Mouse (Mus musculus) forebrain, embryonic 15.5 days (tissue): Measurements from ENCODE around the gene Zswim3. TPM values are rescaled to one million over a fixed set of nuclear protein-coding genes. Genes with fewer than 3 reads are reported as not detected.
A peak's percentile ranks its signal among the peaks of the same experiment; 100 is the strongest.

Experiments used
- ATAC-seq: fragments of 200-750 bp; cut with Nextera tagmentation; replicated peaks from 2 replicates; pipeline ENCODE4 v1.8.0; 2017; ENCODE audit warnings: mild to moderate bottlenecking, moderate TSS enrichment, moderate library complexity
- H3K27ac ChIP-seq: fragments of 300-500 bp; sonication (generic); replicated peaks from 2 replicates; pipeline ENCODE4 v1.5.1; 2015; ENCODE audit warnings: mild to moderate bottlenecking, inconsistent platforms
- H3K27me3 ChIP-seq: fragments of 300-500 bp; sonication (generic); 2 replicates; pipeline ENCODE4 v1.6.1; 2015; ENCODE audit warnings: inconsistent platforms
- H3K36me3 ChIP-seq: fragments of 300-500 bp; sonication (generic); 2 replicates; pipeline ENCODE4 v1.6.1; 2015; ENCODE audit warnings: mild to moderate bottlenecking, inconsistent platforms
- H3K4me1 ChIP-seq: fragments of 300-500 bp; sonication (generic); 2 replicates; pipeline ENCODE4 v1.6.1; 2015; ENCODE audit warnings: inconsistent platforms
- H3K4me2 ChIP-seq: fragments of 300-500 bp; sonication (generic); replicated peaks from 2 replicates; pipeline ENCODE4 v1.6.1; 2015; ENCODE audit warnings: mild to moderate bottlenecking, inconsistent platforms
- H3K4me3 ChIP-seq: fragments of 300-500 bp; sonication (generic); 2 replicates; pipeline ENCODE4 v1.5.1; 2015; ENCODE audit warnings: mild to moderate bottlenecking, inconsistent platforms
- H3K9ac ChIP-seq: fragments of 300-500 bp; sonication (generic); replicated peaks from 2 replicates; pipeline ENCODE4 v1.6.1; 2015; ENCODE audit warnings: mild to moderate bottlenecking, inconsistent platforms
- H3K9me3 ChIP-seq: fragments of 300-500 bp; sonication (generic); 2 replicates; pipeline ENCODE4 v1.6.1; 2016; ENCODE audit warnings: inconsistent platforms
- WGBS: fragments of 180-500 bp; shearing (Covaris S2); methylation state at CpG from one replicate; pipeline ENCODE4 v1.1.7; 2015; ENCODE audit warnings: mixed read lengths; 5-methylcytosine and 5-hydroxymethylcytosine counted together
- polyA plus RNA-seq: library from polyadenylated mRNA; unstranded; fragments of >200 nt; fragmentation: Nextera tagmentation; extraction: Ambion mirVana; gene quantifications from 2 replicates; pipeline ENCODE4 v1.2.1, GENCODE M21; 2015

Gene Zswim3
- polyA plus RNA-seq, 1 experiment from 2014 or later = 14.5 TPM

- Histone ChIP-seq H3K9ac (peak within 1 kb of the TSS; percentile 68), H3K9me3 (no peaks in the 10 kb centered on the region), H3K27ac (peak within 1 kb of the TSS; percentile 73), H3K27me3 (no peaks in the 10 kb centered on the region), H3K4me2 (peak within 1 kb of the TSS; percentile 70), H3K36me3 (0 out of 2 replicates have a peak, but pooled peaks cover 3% of the 10 kb centered on the region), H3K4me3 (peak within 1 kb of the TSS; percentile 77), H3K4me1 (peaks cover 19% of the 10 kb centered on the region)
- ATAC-seq = peak; percentile 91
- under 1% methylated on average over 74 of the region's 89 CpGs for WGBS
These were observed 19.2 kb upstream of the Zswim3 start, which contains the start of gene Snx21 for GRCm38 (mm10) chr2:164785481-164786387. Gene Snx21, plus strand, starts transcription at chr2:164785823.

- H3K27me3 ChIP-seq = no peaks in the 10 kb centered on the region
- peaks cover 19% of the 10 kb centered on the region for H3K4me1 ChIP-seq
- WGBS = 10% methylated on average over 15 of the region's 15 CpGs
- peak overlapping the region; percentile 73; the same call in 1 of the 2 replicates for H3K27ac ChIP-seq
- H3K4me3 ChIP-seq = peak overlapping the region; percentile 77
- H3K36me3 ChIP-seq = peaks cover 9% of the 10 kb centered on the region; the same call in 1 of the 2 replicates
- ATAC-seq = peak; percentile 26
- H3K9me3 ChIP-seq = no peaks in the 10 kb centered on the region
- H3K4me2 ChIP-seq = peak overlapping the region; percentile 70
- H3K9ac ChIP-seq = peak overlapping the region; percentile 68
These were observed 18.5 kb upstream of the Zswim3 start for GRCm38 (mm10) chr2:164786388-164786885.

DNA sequence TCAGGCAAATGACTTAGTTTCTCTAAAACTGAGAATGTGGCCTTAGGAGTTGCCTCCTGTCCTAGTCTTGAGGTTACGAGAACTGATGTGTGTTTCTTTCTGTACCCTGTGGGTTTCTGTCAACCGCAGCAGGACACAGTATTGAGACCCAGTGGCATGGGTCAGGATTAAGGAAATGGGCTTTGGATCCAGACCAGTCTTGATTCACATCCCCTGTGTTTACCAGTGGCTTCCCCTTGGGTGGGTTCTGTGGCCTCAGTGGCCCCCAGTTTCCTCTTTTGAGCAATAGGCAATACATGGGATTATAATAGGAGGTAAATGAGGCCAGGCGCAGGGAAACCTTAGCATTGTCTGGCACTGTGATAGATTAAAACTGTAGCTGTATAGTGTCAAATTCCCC lies 17.9 kb upstream of the Zswim3 start:
- H3K9me3 ChIP-seq = no peaks in the 10 kb centered on the region
- peak overlapping the region; percentile 70 for H3K4me2 ChIP-seq
- WGBS = 94% methylated on average over 3 of the region's 3 CpGs
- peaks cover 15% of the 10 kb centered on the region for H3K36me3 ChIP-seq
- no peak for ATAC-seq
- H3K9ac ChIP-seq = no peak overlapping the region
- peaks cover 19% of the 10 kb centered on the region for H3K4me1 ChIP-seq
- no peak overlapping the region for H3K27ac ChIP-seq
- no peaks in the 10 kb centered on the region for H3K27me3 ChIP-seq
- H3K4me3 ChIP-seq = no peak overlapping the region

GRCm38 (mm10) chr2:164787779-164788178 lies 17.1 kb upstream of the Zswim3 start:
- no peaks in the 10 kb centered on the region for H3K27me3 ChIP-seq
- no peaks in the 10 kb centered on the region for H3K9me3 ChIP-seq
- no peak overlapping the region for H3K9ac ChIP-seq
- H3K4me3 ChIP-seq = no peak overlapping the region
- peaks cover 19% of the 10 kb centered on the region for H3K4me1 ChIP-seq
- H3K27ac ChIP-seq = no peak overlapping the region
- H3K4me2 ChIP-seq = no peak overlapping the region
- ATAC-seq = no peak
- WGBS = 87% methylated on average over 10 of the region's 10 CpGs
- H3K36me3 ChIP-seq = peaks cover 23% of the 10 kb centered on the region

DNA sequence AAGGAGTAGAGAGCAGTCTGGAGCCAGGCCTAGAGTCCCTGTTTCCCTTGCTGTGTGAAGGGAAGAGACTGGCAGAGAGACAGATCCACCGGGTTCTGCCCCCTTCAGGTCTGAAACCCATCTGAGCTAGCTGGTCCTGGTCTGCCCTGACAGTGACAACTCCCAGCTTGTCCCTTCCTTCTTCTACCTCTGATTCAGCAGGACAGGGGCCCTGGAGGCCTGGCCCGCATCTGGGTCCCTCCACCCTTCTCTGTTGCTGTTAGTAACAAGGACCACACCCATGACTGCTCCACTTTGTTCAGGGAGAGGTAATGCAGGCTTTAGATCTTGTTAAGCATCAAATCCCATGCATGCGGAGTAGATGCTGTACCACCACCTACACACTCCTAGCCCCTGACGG lies 16.5 kb upstream of the Zswim3 start:
- Histone ChIP-seq H3K27ac (no peak overlapping the region), H3K4me2 (no peak overlapping the region), H3K36me3 (peaks cover 26% of the 10 kb centered on the region), H3K9ac (no peak overlapping the region), H3K4me1 (peaks cover 19% of the 10 kb centered on the region), H3K4me3 (no peak overlapping the region), H3K27me3 (no peaks in the 10 kb centered on the region), H3K9me3 (no peaks in the 10 kb centered on the region)
- ATAC-seq = no peak
- 84% methylated on average over 4 of the region's 4 CpGs for whole genome bisulfite sequencing

GRCm38 (mm10) chr2:164790451-164790850 lies 14.4 kb upstream of the Zswim3 start:
- Histone ChIP-seq H3K4me1 (peaks cover 11% of the 10 kb centered on the region), H3K36me3 (peaks cover 33% of the 10 kb centered on the region), H3K9ac (no peak overlapping the region), H3K4me3 (no peak overlapping the region), H3K4me2 (no peak overlapping the region), H3K9me3 (no peaks in the 10 kb centered on the region), H3K27me3 (no peaks in the 10 kb centered on the region), H3K27ac (no peak overlapping the region)
- WGBS = 86% methylated on average over 4 of the region's 4 CpGs
- no peak for ATAC-seq

GRCm38 (mm10) chr2:164791841-164792261 lies 13.0 kb upstream of the Zswim3 start:
- Histone ChIP-seq H3K27me3 (no peaks in the 10 kb centered on the region), H3K9me3 (no peaks in the 10 kb centered on the region), H3K4me1 (peaks cover 4% of the 10 kb centered on the region), H3K36me3 (peaks cover 41% of the 10 kb centered on the region), H3K27ac (no peak overlapping the region), H3K4me3 (no peak overlapping the region), H3K4me2 (no peak overlapping the region), H3K9ac (no peak overlapping the region)
- 90% methylated on average over 18 of the region's 18 CpGs for WGBS
- ATAC-seq = no peak

- WGBS = 94% methylated on average over 12 of the region's 12 CpGs
- H3K9ac ChIP-seq = no peak overlapping the region
- no peaks in the 10 kb centered on the region for H3K9me3 ChIP-seq
- no peak overlapping the region for H3K27ac ChIP-seq
- no peak overlapping the region for H3K4me3 ChIP-seq
- H3K4me1 ChIP-seq = no peaks in the 10 kb centered on the region
- H3K4me2 ChIP-seq = no peak overlapping the region
- H3K27me3 ChIP-seq = no peaks in the 10 kb centered on the region
- no peak for ATAC-seq
- H3K36me3 ChIP-seq = peaks cover 44% of the 10 kb centered on the region
These were observed 12.3 kb upstream of the Zswim3 start for GRCm38 (mm10) chr2:164792400-164793190.

DNA sequence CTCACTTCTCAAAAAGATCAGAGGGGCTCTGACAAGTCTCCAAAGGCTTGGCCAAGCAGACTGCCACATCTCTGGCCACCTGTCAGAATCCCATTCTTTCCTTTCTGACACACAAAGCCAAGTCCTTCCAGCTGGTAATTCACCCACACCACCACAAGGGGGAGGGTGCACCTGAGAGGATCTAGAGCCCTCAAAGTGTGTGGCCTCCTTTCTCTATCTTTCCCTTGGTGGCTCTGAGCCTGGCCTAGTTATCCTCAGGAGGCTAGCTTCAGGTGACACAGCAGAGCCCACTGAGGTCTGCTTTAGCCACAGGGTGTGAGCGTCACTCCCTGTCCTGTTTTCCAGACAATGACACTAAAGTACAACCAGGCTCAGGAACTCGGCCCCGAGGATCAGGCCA lies 11.7 kb upstream of the Zswim3 start:
- no peak for ATAC-seq
- no peak overlapping the region for H3K4me3 ChIP-seq
- no peak overlapping the region for H3K9ac ChIP-seq
- no peaks in the 10 kb centered on the region for H3K4me1 ChIP-seq
- no peaks in the 10 kb centered on the region for H3K9me3 ChIP-seq
- H3K4me2 ChIP-seq = no peak overlapping the region
- H3K27ac ChIP-seq = no peak overlapping the region
- no peaks in the 10 kb centered on the region for H3K27me3 ChIP-seq
- 89% methylated on average over 3 of the region's 3 CpGs for WGBS
- H3K36me3 ChIP-seq = peaks cover 48% of the 10 kb centered on the region

DNA sequence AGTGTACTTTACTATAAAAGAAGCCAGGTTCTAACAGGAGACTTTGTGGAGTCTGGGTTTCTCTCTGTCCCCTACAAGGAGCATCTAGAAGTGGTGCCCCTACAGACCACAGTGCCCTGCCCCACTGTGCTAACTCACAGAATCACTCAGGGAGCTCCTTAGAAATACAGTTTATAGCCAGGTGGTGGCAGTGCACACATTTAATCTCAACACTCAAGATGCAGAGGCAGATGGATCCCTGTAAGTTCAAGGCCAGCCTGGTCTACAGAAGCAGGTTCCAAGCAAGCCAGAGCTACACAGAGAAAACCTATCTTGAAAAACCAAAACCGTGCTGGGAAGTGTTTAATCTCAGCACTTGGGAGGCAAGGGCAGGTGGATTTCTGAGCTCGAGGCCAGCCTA lies 11.1 kb upstream of the Zswim3 start:
- H3K36me3 ChIP-seq = peaks cover 51% of the 10 kb centered on the region
- 96% methylated on average over 2 of the region's 2 CpGs for WGBS
- H3K9ac ChIP-seq = no peak overlapping the region
- no peaks in the 10 kb centered on the region for H3K9me3 ChIP-seq
- no peak for ATAC-seq
- no peaks in the 10 kb centered on the region for H3K27me3 ChIP-seq
- H3K4me2 ChIP-seq = no peak overlapping the region
- no peak overlapping the region for H3K27ac ChIP-seq
- no peak overlapping the region for H3K4me3 ChIP-seq
- no peaks in the 10 kb centered on the region for H3K4me1 ChIP-seq

DNA sequence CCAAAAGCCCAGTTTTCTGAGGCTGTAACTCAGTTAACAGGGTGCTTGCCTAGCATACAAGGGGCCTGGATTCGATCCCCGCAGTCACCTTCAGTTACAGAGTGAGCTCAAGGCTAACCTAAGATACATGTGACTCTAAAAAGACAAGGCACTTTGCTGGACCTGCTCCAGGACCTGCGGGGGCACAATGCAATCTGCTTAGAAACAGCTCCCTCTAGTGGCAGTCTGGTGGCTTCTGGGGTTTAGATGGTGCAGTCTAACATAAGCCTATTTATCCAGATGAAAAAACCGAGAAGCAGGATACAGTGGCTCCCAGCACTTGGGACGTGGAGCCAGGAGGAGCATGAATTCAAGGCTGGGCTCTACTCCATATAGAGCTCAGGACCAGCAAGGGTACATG lies 10.6 kb upstream of the Zswim3 start:
- ATAC-seq = peak; percentile 65
- Histone ChIP-seq H3K4me3 (no peak overlapping the region), H3K4me2 (no peak overlapping the region), H3K9me3 (no peaks in the 10 kb centered on the region), H3K36me3 (peaks cover 51% of the 10 kb centered on the region), H3K27me3 (no peaks in the 10 kb centered on the region), H3K9ac (no peak overlapping the region), H3K4me1 (no peaks in the 10 kb centered on the region), H3K27ac (no peak overlapping the region)
- 27% methylated on average over 5 of the region's 5 CpGs for whole genome bisulfite sequencing

GRCm38 (mm10) chr2:164795868-164796267 lies 9.0 kb upstream of the Zswim3 start:
- Histone ChIP-seq H3K4me1 (no peaks in the 10 kb centered on the region), H3K9me3 (no peaks in the 10 kb centered on the region), H3K9ac (no peak overlapping the region), H3K27ac (no peak overlapping the region), H3K27me3 (no peaks in the 10 kb centered on the region), H3K36me3 (peaks cover 51% of the 10 kb centered on the region), H3K4me3 (no peak overlapping the region), H3K4me2 (no peak overlapping the region)
- no peak for ATAC-seq
- WGBS = 89% methylated on average over 4 of the region's 4 CpGs
